Comparison of ENCODE assay signal across 7 mouse cellular contexts in genomic region chr8:95807861-95808260, GRCm38 (mm10). TPM values are rescaled to one million over a fixed set of nuclear protein-coding genes. Genes with fewer than 3 reads are reported as not detected.
A peak's percentile ranks its signal among the peaks of the same experiment; 100 is the strongest.
DNase-seq lines count a peak whose midpoint lies in the region; ATAC-seq lines count a peak whose summit lies in the region.

No protein-coding gene starts in this region.

- no peaks in the 10 kb centered on the region for H3K36me3 ChIP-seq in intestine, embryonic 15.5 days
- H3K36me3 ChIP-seq in midbrain, embryonic 10.5 days: peaks cover 25% of the 10 kb centered on the region

- H3K27me3 ChIP-seq in intestine, embryonic 15.5 days (replicated peaks): no peaks in the 10 kb centered on the region
- no peaks in the 10 kb centered on the region for H3K27me3 ChIP-seq in midbrain, embryonic 10.5 days (ENCODE audit: low read depth, poor library complexity, severe bottlenecking)

- peaks cover 15% of the 10 kb centered on the region for H3K4me1 ChIP-seq in intestine, embryonic 15.5 days (replicated peaks)
- peaks cover 26% of the 10 kb centered on the region for H3K4me1 ChIP-seq in midbrain, embryonic 10.5 days

- peak overlapping the region; percentile 97 for H3K4me3 ChIP-seq in intestine, embryonic 15.5 days (replicated peaks)
- peak overlapping the region; percentile 100 for H3K4me3 ChIP-seq in midbrain, embryonic 10.5 days

- H3K9me3 ChIP-seq in intestine, embryonic 15.5 days: no peaks in the 10 kb centered on the region
- no peaks in the 10 kb centered on the region for H3K9me3 ChIP-seq in midbrain, embryonic 10.5 days (replicated peaks)

- peak overlapping the region; percentile 96 for H3K27ac ChIP-seq in intestine, embryonic 15.5 days
- peak overlapping the region; percentile 98 for H3K27ac ChIP-seq in midbrain, embryonic 10.5 days (replicated peaks)

- intact Hi-C loops in gastrocnemius, postnatal 36 days (cut with DNase I): no loop called here
- intact Hi-C loops in left cerebral cortex, postnatal 25 days (cut with DNase I): no loop called here

- peak overlapping the region; percentile 66 for H3K4me2 ChIP-seq in intestine, embryonic 15.5 days (replicated peaks)

- ATAC-seq in intestine, embryonic 15.5 days: peak; percentile 93

- H3K9ac ChIP-seq in intestine, embryonic 15.5 days: peak overlapping the region; percentile 40; the same call in 1 of the 2 replicates

- WGBS in intestine, embryonic 15.5 days: under 1% methylated on average over 20 of the region's 20 CpGs
- WGBS in midbrain, embryonic 10.5 days: under 1% methylated on average over 20 of the region's 20 CpGs

- DNase-seq in adrenal gland, adult 2 months: peak; percentile 93
- DNase-seq in embryo, embryonic 11.5 days (ENCODE audit: low read depth, low spot score): peak; percentile 87
- DNase-seq in gastrocnemius, postnatal 36 days: peak; percentile 85 to 87
- DNase-seq in left cerebral cortex, postnatal 25 days (ENCODE audit: low spot score in 2 of 2): peak; percentile 96 to 99
- peak; percentile 90 for DNase-seq in midbrain, embryonic 10.5 days (ENCODE audit: low spot score)
- peak; percentile 84 for DNase-seq in right cerebral cortex, postnatal 4 days

RNA-seq across cellular contexts. Expression of gene Cnot1, which starts 0.6 kb away (rescaled TPM):
- total RNA-seq in adrenal gland, adult 2 months (2021): 100 to 1,000 TPM; 113 to 193 TPM
- 27.6 and 52.4 TPM in 2 replicates for polyA plus RNA-seq in adrenal gland, adult 2 months (2012; rRNA removed)
- total RNA-seq in gastrocnemius, postnatal 36 days (2021): 10 to 100 TPM; 59.0 to 63.7 TPM
- polyA plus RNA-seq in intestine, embryonic 15.5 days (2015; fragmentation: Nextera tagmentation; extraction: Ambion mirVana): 56.4 and 57.5 TPM in 2 replicates
- 100 to 1,000 TPM; 124 to 128 TPM for total RNA-seq in left cerebral cortex, postnatal 25 days (2021)
- 93.7 and 98.0 TPM in 2 replicates for polyA plus RNA-seq in midbrain, embryonic 10.5 days (2016; fragmentation: Nextera tagmentation; extraction: Ambion mirVana)

RNA-seq across cellular contexts. Expression of gene Sap18b, which starts 17.3 kb away (rescaled TPM):
- total RNA-seq in adrenal gland, adult 2 months (2021): 100 to 1,000 TPM; 178 to 183 TPM
- 25.5 and 27.5 TPM in 2 replicates for polyA plus RNA-seq in adrenal gland, adult 2 months (2012; rRNA removed)
- 10 to 100 TPM; 70.0 to 81.8 TPM for total RNA-seq in gastrocnemius, postnatal 36 days (2021)
- polyA plus RNA-seq in intestine, embryonic 15.5 days (2015; fragmentation: Nextera tagmentation; extraction: Ambion mirVana): 324 and 397 TPM in 2 replicates
- total RNA-seq in left cerebral cortex, postnatal 25 days (2021): 10 to 100 TPM; 88.4 to 99.8 TPM
- polyA plus RNA-seq in midbrain, embryonic 10.5 days (2016; fragmentation: Nextera tagmentation; extraction: Ambion mirVana): 353 and 394 TPM in 2 replicates

RNA-seq across cellular contexts. Expression of gene Slc38a7, which starts 45.5 kb away (rescaled TPM):
- total RNA-seq in adrenal gland, adult 2 months (2021): 10 to 100 TPM; 16.8 to 20.8 TPM
- polyA plus RNA-seq in adrenal gland, adult 2 months (2012; rRNA removed): 26.7 and 34.1 TPM in 2 replicates
- total RNA-seq in gastrocnemius, postnatal 36 days (2021): 1 to 10 TPM; 5.6 to 6.3 TPM
- polyA plus RNA-seq in intestine, embryonic 15.5 days (2015; fragmentation: Nextera tagmentation; extraction: Ambion mirVana): 20.6 and 22.0 TPM in 2 replicates
- total RNA-seq in left cerebral cortex, postnatal 25 days (2021): 10 to 100 TPM; 27.0 to 27.9 TPM
- 16.5 and 18.8 TPM in 2 replicates for polyA plus RNA-seq in midbrain, embryonic 10.5 days (2016; fragmentation: Nextera tagmentation; extraction: Ambion mirVana)

Comparison
In these comparisons a context has a peak if more than half of its experiments do, and no peak if none do; other contexts are left out.
1. Peak in every context shown above with its lines: DNase-seq, ATAC-seq, H3K4me3 ChIP-seq and H3K27ac ChIP-seq.